Mouse (Mus musculus): Measurements from ENCODE around the gene Glrx. TPM values are rescaled to one million over a fixed set of nuclear protein-coding genes. Genes with fewer than 3 reads are reported as not detected.
A peak's percentile ranks its signal among the peaks of the same experiment; 100 is the strongest.
"Not testable (repeated sequence)": the region's sequence is repeated elsewhere in the genome, so short reads cannot be mapped to it uniquely, and the experiment has no call there.

Gene Glrx
- total RNA-seq (2015; ENCODE audit: low replicate concordance) (94.9 and 109 TPM in 2 replicates), total RNA-seq (2017; ENCODE audit: low replicate concordance) (49.8 and 70.8 TPM in 2 replicates)

GRCm38 (mm10) chr13:75839719-75840481, at the start of gene Glrx:
TSS of gene Glrx (plus strand) at chr13:75839868.
- peak; percentile 80 for ATAC-seq (replicated peaks; ENCODE audit: low FRiP score, poor library complexity, severe bottlenecking)

GRCm38 (mm10) chr13:75790550-75791205, 49.0 kb upstream of the Glrx start:
- ATAC-seq (replicated peaks; ENCODE audit: low FRiP score, poor library complexity, severe bottlenecking), result no peak

DNA sequence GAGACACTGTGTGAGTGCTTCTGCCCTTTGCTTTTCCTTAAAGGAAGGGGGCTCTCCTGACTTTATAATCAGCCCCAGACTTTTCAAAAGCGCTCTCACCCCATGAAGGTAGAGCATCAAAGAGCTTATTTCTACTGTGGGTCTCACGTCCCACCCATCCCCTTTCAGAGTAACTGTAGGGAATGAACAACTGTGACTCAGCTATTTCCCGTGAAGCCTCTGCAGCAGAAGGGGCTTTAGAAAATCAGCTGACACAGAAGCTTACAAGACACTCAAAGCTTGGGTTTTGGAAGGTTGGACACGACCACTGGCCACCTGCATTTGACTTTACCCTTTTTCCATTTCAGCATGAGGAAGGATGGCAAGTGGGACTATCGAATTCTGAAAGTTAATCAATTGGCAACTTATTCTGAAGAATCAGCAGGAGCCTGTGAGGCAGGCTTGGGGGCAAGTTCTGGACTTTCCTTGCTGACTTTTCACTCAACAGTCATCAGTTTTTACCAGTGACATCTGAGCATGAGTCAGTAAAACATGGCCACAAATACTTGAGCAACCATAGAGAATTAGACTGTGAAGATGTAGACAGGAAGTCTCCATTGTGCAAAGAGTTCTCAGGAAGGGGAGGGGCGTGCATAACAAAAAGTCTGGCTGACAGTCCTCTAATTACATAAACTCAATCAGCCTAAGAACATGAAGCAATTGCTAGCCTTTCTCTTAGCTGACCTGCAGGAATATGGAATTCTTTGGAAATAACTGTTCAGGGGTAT, 45.6 kb upstream of the Glrx start:
- no peak for ATAC-seq (replicated peaks; ENCODE audit: low FRiP score, poor library complexity, severe bottlenecking)

DNA sequence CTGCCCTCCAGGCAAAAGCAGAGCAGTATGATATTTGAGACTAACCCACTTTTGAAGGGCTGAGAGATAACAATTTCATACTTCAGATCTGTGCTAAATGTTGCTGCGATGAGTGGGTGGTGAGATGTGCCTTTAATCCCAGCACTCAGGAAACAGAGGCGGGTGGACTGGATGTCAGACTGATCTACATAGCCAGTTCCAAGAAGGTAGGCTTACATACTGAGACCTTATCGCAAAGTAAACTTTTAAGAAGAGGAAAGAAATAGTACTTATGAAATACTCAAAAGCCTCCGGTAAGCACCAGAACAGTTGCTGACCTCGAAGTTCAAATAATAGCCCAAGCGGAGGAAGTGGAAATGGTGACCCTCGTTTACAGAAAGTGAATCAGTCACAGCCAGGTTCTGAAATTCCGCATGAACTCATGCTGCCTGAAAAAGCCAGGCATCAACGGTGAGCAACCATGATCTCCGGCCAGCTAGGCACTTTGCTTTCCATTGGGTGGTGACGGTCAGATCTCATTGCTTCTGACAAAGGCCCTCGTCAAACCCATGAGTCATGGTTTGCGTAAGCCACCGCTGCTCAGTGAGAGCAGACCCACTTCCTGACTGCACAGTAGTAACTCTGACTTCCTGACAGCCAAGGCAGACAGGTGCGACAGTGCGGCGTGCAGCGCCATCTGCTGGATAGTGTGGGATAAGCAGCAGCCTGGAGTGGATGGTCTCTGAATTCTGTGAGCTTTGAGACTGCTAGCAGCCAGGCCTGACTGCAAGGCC, 42.1 kb upstream of the Glrx start:
- ATAC-seq (replicated peaks; ENCODE audit: low FRiP score, poor library complexity, severe bottlenecking), result peak; percentile 91

DNA sequence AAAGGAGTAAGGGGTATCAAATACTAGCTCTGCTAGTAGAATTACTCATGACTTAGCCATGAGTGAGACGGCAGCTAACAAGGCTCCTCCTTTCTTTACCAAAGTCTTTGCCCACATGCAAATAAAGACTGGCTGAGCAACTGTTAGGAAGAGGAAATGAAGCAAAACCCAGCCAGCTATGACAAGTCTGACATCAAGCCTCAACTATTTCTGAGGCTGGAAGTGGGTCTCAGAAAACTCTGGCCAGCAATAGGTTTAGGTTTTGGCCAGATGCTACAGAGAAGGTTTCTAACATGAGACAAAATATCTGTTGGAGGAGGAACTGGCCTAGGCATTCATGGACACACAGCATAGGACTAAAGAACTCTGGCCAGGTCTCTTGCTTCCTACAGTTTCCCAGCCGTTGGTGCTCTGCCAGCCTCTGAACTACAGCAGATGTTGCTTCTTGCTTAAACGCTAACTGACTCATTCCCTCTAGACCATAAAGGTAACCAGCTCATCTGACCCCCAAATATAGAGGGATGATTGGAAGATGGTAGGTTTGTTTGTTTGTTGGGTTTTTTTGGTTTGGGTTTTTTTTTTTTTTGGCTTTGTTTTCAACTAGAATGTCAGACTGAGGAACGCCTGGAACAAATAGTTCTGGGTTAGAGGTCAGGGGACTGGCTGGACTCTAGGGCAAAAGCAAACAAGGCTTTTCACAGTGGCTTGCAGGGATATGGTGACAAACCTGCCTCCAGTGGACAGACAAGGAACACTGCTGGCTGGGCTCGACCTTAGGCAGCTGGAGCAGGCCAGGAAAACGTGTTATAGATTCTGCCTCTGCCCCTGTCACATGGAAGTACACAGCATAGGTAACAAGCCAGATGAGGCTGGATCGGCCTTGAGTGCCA, 41.0 kb upstream of the Glrx start:
- no peak for ATAC-seq (replicated peaks; ENCODE audit: low FRiP score, poor library complexity, severe bottlenecking)

GRCm38 (mm10) chr13:75799421-75799820, 40.2 kb upstream of the Glrx start:
- no peak for ATAC-seq (replicated peaks; ENCODE audit: low FRiP score, poor library complexity, severe bottlenecking)

- ATAC-seq (replicated peaks; ENCODE audit: low FRiP score, poor library complexity, severe bottlenecking), result no peak
Observed at GRCm38 (mm10) chr13:75807969-75808368, 31.7 kb upstream of the Glrx start.

- ATAC-seq (replicated peaks; ENCODE audit: low FRiP score, poor library complexity, severe bottlenecking), result no peak
Observed at GRCm38 (mm10) chr13:75809957-75810356, 29.7 kb upstream of the Glrx start.

GRCm38 (mm10) chr13:75817183-75817582, 22.5 kb upstream of the Glrx start:
- ATAC-seq (replicated peaks; ENCODE audit: low FRiP score, poor library complexity, severe bottlenecking), result no peak

GRCm38 (mm10) chr13:75818486-75818885, 21.2 kb upstream of the Glrx start:
- no peak for ATAC-seq (replicated peaks; ENCODE audit: low FRiP score, poor library complexity, severe bottlenecking)

DNA sequence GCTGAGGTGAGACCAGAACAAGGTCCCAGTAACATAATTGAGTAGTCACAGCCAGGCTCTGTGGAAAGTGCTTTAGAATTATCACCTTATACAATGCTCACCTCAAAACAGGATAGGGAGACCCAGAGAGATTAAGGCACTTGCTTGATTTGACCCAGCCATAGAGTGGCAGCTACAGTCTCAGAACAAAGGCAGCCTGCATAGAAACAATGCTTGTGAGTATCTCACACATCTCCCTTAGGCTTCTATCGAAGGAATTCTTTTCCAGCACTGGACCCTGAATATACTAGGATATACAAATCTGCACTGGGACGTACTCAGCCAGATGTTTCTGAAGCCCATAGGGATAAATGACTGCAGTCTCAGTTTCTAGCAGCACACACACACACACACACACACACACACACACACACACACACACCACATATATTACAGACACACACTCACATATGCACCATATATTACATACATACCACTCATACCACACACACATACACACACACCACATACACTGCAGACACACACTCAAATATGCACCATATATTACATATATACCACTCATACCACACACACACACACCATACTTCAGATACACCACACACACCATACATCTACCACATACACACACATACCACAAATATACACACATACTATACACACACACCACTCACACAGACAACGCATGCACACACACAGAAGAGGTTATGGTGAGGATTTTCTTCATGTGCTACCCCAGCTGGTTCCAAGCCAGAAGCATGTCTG, 20.5 kb upstream of the Glrx start:
- no peak for ATAC-seq (replicated peaks; ENCODE audit: low FRiP score, poor library complexity, severe bottlenecking)

GRCm38 (mm10) chr13:75819898-75820297, 19.8 kb upstream of the Glrx start:
- no peak for ATAC-seq (replicated peaks; ENCODE audit: low FRiP score, poor library complexity, severe bottlenecking)

DNA sequence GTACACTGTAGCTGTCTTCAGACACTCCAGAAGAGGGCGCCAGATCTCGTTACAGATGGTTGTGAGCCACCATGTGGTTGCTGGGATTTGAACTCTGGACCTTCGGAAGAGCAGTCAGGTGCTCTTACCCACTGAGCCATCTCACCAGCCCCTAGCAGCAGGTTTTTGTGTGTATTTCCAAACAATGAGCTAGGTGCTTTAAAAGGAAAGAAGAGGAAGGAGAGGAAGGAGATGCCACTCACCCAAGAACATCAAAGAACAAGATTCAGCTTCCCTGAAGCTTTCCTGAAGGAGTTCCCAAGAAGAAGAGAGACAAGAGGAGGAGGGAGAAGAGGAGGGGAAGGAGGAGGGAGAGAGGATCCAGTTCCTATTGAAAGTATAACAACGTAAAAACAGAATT, 17.3 kb upstream of the Glrx start:
- not testable (repeated sequence) for ATAC-seq (replicated peaks; ENCODE audit: low FRiP score, poor library complexity, severe bottlenecking)

- no peak for ATAC-seq (replicated peaks; ENCODE audit: low FRiP score, poor library complexity, severe bottlenecking)
Observed at GRCm38 (mm10) chr13:75823201-75823600, 16.5 kb upstream of the Glrx start.

- ATAC-seq (replicated peaks; ENCODE audit: low FRiP score, poor library complexity, severe bottlenecking), result no peak
Observed at GRCm38 (mm10) chr13:75824611-75825319, 14.9 kb upstream of the Glrx start.

- no peak for ATAC-seq (replicated peaks; ENCODE audit: low FRiP score, poor library complexity, severe bottlenecking)
Observed at GRCm38 (mm10) chr13:75825388-75825787, 14.3 kb upstream of the Glrx start.

- ATAC-seq (replicated peaks; ENCODE audit: low FRiP score, poor library complexity, severe bottlenecking), result no peak
Observed at GRCm38 (mm10) chr13:75830708-75831107, 9.0 kb upstream of the Glrx start.

GRCm38 (mm10) chr13:75831710-75832109, 8.0 kb upstream of the Glrx start:
- ATAC-seq (replicated peaks; ENCODE audit: low FRiP score, poor library complexity, severe bottlenecking), result no peak

Data from erythroblast, adult 5-6 weeks (primary cell).